Mouse (Mus musculus) T-helper 2 cell (primary cell): ENCODE measurements around the gene Fkbp5.

Experiments
- in situ Hi-C: fragments of 300-600 bp; cut with MboI, MseI; formaldehyde crosslinking; loops from one replicate; pipeline ENCODE4 v1.15.1; 2025; ENCODE audit warnings: high pct_unique_total_duplicates

The Fkbp5 gene

DNA sequence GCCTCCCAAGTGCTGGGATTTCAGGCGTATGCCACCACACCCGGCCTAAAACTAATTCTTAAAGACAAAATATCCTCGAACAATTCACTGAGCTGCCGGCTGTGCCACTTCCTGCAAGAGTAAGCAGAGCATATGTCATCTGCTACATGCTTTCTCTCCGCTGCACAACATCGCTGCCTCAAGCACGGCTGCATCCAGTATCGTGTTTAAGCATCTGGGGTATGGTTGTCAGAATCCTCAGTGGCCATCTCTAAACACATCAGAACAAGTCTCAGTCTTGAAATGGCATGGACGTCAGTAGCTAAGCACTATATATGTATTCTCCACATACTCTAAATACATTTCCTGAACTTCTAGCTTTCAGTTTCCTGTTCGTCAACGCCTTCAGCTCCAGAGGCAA, 49.6 kb downstream of the Fkbp5 start:
- in situ Hi-C loops, result no loop called here

DNA sequence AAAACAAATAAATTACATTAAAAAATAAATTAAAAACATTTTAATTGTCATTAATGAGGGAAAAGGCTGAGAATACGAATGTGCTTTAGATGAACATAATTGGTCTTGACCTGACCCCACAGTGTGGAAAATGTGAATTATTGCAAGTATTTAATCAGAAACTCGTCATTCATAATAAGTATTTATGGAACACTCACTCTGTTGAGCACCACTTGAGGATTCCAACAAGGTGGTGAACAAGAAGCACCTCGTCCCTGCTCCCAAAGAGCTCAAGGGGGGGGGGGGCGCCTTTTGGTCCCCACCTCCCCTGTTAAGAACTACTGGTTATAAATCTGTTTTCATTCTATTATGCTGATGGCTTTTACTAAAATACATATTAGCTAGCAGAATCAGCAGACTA, 51.4 kb downstream of the Fkbp5 start:
- in situ Hi-C loops, result no loop called here

DNA sequence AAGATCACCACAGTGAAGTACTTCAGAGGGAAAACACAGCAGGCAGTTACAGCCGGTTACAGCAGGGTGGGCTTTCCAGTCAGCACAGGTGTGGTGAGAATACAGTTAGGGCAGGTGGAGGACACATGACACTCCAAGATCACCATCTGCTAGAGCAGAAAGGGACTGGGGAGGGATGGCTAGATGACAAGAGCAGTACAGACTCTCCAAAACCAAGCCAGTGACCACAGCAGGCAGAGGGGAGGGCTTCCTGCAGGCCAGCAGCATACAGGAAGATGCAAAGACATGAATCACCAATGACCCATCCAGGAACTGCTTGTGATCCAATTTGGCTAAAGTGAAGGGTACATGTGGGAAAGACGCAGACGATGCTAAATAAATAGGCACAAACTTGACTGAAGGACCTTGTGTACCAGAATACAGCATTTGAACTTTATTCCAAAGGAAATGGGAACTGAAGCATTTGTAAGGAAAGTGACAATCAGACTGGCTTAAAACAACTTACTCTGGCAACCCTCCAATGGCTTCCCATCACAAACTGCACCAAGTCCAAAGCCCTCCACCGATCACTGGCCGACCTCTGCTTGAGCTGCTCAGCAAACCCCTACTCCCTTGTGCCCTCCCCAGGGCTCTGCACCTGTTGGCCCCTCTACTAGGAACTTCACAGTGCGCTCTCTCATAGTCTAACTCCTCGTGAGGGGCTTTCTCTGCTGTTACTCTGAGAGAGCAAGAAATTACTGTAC, 53.5 kb downstream of the Fkbp5 start:
- in situ Hi-C loops, result no loop called here

DNA sequence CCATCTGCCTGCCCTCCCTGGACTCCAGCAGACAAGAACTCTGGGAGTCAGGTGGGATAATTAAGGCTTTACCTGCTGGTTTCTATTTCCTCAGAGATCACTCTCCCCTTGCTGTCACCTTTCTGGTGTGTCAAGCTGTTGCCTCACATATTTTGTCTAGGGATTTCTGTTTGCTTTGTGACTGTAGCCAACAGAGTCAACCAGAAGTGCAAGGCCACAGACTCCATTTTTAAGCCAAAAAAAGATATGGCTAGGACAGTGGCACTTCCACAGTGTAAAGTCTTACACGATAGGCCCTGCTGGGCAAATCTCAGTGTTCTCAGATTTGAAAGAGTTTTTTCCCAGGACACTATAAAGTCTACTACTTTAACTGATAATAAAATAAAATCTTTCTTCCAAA, 56.9 kb downstream of the Fkbp5 start:
- in situ Hi-C loops, result no loop called here

DNA sequence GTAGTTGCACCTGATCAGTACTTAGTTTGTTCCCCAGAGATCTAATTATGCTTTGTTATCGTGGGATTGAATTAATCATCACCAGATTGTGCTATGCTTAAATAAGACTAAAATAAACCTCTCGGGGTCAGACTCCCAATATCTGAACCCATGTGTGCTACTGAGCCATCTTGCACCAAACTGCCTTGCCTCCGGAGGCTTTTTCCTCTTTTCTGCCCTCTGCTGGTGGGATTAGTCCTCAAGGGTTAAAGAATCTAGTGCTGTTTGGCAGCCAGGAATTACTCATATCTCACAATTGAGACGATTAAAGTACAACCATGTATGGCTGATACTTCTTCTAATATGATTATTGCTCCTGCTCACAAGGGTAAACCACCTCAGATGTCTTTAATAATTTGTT, 62.2 kb downstream of the Fkbp5 start:
- in situ Hi-C loops, result no loop called here

DNA sequence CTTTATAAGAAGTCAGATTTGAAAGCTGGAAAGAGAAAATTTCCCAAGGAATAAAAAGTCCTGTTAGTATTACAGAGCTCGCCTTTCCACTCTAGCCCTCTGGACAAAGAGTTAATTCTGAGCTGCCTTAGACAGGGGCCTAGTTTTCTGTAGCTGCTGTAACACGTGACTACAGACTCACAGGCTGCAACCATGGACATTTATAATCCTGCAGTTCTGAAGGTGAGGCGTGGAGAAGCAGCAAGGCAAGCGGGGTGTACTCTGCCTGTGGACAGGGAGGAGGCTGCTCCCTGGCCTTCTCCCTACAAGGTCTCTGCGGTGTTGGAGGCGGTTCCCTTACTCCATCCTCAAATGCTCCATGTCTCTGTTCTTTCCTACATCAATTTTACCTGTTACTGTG, 64.4 kb downstream of the Fkbp5 start:
- in situ Hi-C loops, result no loop called here

DNA sequence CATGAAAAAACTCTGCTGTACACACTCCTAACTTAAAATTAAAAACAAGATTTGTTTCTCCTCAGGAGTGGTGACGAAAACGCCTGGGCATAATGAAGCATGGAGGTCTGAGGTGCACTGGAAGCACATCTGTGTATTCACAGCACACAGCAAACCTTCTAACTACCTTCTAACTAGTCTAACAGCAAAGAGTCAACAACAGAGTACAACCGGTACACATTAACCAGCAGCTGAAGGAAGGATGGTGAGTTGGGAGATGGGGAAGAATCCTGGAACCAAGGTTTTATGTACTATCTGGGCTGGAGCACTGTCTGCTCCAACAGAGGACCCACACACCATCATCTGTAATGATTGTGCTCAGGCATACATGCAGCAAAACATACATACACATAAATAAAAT, 65.4 kb downstream of the Fkbp5 start:
- in situ Hi-C loops, result no loop called here

DNA sequence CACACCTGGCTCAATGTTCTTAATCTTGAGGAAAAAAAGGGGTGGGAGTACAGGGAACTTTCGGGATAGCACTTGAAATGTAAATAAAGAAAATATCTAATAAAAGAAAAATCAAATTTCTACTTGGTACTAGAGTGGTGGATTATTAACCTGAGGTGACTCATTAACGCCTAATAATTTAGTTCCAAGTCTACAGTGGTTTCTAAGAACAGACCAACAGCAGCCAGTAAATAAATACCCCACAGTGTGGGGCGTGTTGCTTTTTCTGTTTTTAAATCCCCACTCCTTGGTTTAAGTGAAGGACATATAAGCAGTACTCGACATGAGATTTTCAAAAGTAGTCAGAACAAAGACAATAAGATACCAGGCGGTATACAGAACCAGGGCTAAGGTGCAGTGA, 65.8 kb downstream of the Fkbp5 start:
- in situ Hi-C loops, result no loop called here

DNA sequence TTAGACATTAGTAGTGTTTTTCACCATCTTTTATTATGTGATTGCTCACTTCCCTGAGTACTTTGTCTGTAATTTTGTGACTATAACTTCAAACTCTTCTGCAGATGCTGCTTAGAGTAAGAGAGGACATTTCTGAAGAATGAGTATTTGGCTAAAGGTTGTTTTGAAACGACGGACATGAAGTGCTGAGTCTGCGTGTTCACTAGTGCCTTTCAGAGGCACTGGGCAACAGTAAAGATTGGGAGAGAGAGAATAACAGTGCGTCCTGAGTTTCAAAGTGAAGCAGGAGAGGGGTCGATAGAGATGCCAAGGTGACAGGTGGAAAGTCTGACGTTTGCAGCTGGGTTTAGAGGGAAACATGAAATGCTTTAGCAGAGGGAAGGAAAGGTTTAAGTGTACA, 69.1 kb downstream of the Fkbp5 start:
- in situ Hi-C loops, result no loop called here

DNA sequence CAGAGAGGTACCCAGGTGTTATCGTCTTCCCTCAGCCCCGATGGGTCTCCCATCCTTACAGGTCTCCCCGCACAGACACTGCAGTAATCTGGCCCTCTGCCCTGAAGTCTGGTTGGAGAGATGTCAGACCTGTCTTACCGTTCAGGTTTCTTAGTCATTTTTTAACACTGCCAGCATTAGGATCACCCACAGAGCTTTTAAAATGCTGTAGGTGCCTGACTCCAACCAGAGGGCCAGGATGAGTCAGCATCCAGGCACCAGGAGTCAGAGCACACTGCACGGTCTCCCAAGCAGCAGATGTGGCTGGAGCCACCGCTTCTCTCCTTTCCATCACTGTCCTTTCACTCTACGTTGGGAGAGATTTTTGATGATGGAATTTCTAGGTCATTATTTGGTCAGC, 69.5 kb downstream of the Fkbp5 start:
- in situ Hi-C loops, result no loop called here

DNA sequence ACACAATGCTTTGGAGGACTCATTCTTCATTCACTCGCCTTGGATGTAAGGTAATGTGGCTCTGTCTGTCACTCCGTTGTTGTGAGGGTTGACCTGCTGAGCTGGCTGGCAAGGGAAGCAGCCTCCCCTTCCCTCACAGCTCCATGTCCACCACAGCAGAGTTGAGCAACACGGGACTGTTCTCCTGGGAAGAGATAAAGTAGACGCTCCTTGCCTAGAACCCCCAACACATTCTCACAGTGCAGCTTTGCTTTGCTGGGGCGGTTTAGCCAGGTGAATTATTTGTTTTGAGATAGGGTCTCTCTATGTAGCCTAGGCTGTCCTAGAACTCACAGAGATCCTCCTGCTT, 70.5 kb downstream of the Fkbp5 start:
- in situ Hi-C loops, result no loop called here

DNA sequence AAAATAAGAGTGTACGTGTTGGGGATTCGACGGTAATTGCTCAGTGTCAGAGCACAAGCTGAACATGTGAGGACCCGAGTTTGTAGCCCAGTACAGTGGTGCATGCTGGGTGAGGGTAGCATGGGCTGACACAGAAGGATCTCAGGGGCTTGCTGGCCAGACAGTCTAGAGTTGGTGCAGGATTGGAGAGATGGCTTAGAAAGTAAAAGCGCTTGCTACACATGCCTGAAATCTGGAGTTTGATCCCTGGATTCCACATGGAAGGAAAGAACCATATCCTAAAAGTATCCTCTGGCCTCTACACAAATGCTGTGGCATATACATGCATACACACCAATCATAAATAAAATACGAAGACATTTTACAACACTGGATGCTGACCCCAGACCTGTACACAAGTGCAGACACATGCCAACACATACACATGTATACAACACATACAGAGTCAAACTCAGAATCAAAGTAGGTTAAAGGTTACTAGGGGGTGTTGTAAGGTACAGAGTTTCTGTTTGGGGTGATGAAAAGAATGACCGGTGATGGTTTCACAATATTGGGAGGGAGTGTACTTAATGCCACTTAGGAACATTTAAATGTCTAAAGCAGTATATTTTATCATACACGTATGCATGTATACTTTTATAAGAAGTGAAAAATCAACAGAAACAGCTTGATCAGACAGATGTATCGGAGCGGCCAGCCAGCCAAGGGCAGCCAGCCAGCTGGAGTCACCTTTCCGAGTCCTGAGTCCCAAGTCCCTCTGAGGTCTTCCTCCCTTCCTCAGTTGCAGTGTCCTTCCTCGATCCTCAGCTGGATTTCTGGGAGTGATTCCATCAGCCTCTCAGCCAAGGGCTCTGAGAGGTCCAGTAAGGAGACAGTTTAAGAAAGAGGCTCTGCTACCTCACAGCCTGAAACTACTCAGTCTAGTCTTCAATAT, 71.2 kb downstream of the Fkbp5 start:
- in situ Hi-C loops, result no loop called here

DNA sequence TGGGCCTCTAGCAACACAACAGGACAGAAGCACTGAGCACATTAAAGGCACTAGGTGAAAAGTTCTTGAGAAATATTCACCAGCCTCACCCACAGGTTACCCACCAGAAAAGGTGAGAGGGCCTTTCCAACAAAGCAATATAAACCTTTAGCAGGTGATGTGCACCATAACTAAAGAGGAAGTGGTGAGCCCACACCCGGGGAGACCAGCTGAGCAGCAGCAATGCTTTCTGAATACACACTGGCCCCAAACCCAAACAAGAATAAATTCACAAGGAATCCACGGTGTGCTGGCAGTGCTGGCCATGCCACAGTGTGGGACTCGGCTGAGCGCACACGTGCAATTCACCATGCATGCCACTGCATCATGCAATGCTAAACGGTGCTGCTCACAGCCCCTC, 74.7 kb downstream of the Fkbp5 start:
- in situ Hi-C loops, result no loop called here

DNA sequence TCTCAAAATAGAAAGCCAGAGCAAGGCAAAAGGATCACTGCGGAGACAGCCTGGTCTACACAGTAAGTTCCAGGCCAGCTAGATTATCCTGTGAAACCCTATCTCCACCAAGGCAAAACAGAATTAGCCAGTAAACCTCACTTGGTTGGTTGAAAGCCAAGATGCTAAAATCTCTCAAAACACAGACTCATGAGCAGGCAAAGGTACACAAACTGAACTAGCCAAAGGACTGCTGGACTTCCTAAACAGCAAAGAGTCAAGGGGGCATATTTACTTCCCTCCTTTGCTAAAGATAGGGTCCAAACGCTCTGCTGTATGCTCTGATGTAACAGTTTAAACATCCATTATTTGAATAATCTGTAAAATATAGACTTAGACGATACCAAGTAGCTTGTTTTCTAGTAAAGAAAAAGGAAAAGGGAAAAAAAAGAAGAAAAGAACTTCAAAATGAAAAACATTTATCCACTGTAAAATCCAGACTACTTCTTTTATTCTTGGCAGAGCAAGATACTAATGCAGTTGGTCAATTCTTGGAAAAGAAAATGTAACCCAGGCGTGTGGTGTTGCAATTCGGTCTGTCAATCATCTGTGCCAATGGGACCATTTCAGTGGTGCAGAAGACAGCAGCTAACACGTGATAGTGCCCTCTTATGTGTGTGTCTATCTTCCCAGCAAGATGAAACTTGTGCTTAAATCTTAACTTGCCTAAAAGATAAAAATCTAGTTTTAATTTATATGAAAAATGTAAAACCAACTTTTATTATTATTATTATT, 78.8 kb downstream of the Fkbp5 start:
- in situ Hi-C loops, result no loop called here

DNA sequence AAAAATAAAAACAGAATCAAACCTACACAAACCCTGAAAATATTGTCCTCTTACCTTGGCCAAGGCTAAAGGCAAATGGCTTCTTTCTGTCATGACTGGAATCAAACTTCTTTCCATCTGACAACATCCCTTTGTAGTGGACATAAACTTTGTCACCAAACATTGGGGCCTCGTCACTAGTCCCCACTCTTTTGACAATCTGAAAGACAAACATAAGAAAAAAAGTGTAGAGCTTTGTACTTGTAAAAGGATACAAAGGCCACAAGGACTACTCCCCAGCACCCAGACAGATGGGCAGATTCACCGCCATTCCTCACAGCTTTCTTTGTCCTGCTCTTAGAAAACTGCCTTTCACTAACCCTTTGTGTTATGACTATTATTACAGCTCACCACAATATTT, 79.4 kb downstream of the Fkbp5 start:
- in situ Hi-C loops, result no loop called here

DNA sequence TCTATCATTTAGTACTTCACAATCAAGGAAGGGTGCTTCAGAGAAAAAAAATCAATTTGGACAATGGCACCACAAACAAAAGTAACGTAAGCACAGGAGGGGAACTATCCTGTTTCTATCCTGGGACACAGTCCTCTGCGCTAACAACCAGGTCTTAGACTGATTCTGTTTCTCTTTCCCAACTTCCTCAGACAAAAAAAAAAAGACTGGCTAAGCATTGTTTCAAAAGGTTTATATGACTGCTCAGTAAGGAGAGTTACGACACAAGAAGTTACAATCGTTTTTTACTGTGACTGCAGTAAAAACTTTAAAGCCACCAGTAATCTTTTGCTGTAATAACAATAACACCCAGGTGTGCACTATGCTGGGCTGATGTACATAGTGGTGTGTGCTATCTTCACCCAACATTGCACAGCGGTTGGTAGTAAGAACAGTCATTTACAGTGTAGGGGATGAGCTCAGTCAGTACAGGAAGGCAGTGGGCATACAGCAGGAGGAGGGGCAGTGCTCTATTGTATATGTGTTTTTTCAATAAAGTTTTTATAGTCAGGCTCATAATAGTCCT, 82.3 kb downstream of the Fkbp5 start:
- in situ Hi-C loops, result no loop called here

DNA sequence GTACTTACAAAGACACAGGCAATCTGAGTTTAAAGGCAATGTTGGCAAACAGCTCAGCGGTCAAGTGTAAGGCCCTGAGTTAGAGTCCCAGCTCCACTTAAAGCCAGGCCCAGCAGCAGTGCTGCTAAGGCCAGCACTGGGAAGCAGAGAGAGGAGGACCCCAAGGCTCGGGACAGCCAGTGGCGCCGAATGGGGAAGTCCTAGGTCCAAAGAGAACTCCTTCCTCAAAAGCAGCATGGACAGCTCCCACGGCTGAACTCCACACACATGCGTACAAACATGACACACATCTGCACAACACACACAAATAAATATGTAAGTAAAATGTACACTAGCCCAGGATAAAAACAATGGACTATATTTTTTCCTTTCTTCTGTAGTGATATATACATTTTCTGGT, 84.3 kb downstream of the Fkbp5 start:
- in situ Hi-C loops, result no loop called here

DNA sequence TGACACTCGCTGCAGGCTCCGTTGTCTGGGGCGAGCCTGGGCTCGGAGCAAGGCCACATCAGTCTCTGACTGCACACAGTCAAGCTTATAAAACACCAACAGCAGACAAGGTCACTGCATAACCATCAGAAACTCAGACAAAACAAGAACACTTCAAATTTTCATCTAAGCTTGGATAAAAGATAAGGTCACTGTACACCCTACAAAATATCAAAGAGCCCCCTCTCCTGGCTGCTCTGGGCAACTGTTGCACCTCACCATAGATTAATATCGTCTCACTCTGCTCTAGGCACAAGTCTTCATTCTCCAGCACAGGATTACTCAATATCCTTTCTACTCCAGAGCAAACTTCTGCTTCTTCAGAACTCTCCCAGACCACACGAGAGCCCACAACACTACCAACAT, 85.4 kb downstream of the Fkbp5 start:
- in situ Hi-C loops, result no loop called here

DNA sequence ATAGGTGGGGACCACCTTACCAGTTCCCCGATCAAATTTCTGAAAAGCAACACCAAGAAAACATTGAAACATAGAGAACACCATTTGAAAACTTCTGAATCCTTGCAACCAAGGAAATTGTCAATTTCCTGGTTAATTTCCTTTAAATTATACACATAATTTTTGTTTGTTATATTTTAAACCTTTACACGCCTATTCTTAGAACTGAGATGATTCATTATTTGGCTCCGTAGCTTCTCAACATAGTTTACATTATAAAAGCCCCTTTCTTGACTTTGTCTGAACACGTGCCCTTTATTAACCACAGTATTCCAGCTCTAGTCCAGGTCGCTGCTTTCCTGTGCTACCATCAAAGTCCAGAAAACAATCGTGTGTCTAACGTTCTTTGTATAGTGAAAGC, 86.3 kb downstream of the Fkbp5 start:
- in situ Hi-C loops, result no loop called here

DNA sequence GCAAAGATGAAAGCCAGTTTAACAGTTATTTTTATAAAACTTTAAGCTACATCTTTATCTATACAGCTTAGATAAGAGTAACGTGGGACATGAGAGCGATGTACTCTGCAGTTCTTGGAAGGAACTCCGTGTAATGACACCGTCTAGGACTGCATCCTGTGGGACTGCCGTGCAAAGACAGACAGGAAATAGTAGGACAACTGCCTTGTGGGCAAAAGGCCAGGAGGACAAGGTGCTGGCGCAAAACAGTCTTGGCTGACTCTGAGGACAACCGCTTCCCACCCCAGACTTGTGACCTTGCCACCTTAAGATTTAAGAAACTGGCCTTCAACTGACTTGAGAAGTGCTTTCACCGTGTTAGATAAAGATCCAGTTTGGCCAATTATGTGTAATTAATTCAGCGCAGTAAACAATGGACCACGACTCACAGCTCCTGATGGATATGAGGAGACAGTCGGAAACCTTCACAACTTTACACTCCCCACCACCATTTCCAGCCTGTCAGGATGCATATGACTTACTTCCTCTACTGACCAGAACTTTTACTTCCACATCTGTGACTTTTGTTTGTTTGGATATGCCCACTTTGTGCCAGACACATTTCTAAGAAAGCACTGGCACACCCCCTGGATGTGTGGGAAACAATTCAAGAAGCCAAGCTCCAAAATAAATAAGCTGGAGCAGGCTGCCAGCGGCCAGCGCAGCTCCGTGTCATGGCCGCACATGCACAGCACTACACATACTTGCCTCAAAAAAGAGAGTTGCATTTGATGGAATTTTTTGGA, 88.7 kb downstream of the Fkbp5 start:
- in situ Hi-C loops, result no loop called here

DNA sequence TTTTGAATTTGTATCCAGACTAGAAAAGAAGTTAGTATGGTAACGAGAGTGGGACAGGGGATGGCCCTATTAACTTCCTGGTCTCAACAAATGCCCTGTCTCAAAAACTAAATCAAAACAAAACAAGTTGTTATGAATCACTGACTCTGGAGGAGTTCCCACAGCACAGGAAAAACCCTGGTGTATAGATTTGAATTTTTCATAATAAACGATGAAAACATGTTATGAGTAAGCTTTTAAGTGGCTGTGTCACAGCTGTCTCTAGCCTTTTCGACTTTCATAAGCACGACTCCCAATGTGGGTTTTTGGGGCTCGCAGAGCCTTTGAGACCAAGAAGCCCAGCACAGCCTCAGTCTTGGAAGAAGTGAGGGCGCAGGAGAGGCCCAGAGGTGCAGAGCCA, 89.7 kb downstream of the Fkbp5 start:
- in situ Hi-C loops, result no loop called here
